Mouse (Mus musculus) liver, embryonic 12.5 days (tissue): ENCODE data around the gene H2al1m. TPM values are rescaled to one million over a fixed set of nuclear protein-coding genes. Genes with fewer than 3 reads are reported as not detected.
"Not testable (repeated sequence)": the region's sequence is repeated elsewhere in the genome, so short reads cannot be mapped to it uniquely, and the experiment has no call there.

Experiments
- ATAC-seq: fragments of 200-750 bp; cut with Nextera tagmentation; 2 replicates; pipeline ENCODE4 v1.8.0; 2017; ENCODE audit warnings: moderate number of reproducible peaks, mild to moderate bottlenecking, moderate library complexity
- H3K27ac ChIP-seq: fragments of 300-500 bp; sonication (generic); 2 replicates; pipeline ENCODE4 v1.5.1; 2016; ENCODE audit warnings: mild to moderate bottlenecking
- H3K27me3 ChIP-seq: fragments of 300-500 bp; sonication (generic); replicated peaks from 2 replicates; pipeline ENCODE4 v1.6.1; 2016; ENCODE audit warnings: mild to moderate bottlenecking, moderate library complexity
- H3K36me3 ChIP-seq: fragments of 300-500 bp; sonication (generic); 2 replicates; pipeline ENCODE4 v1.6.1; 2016; ENCODE audit warnings: mild to moderate bottlenecking, moderate library complexity
- H3K4me1 ChIP-seq: fragments of 300-500 bp; sonication (generic); 2 replicates; pipeline ENCODE4 v1.6.1; 2016
- H3K4me2 ChIP-seq: fragments of 300-500 bp; sonication (generic); 2 replicates; pipeline ENCODE4 v1.6.1; 2016; ENCODE audit warnings: mild to moderate bottlenecking, moderate library complexity
- H3K4me3 ChIP-seq: fragments of 300-500 bp; sonication (generic); 2 replicates; pipeline ENCODE4 v1.5.1; 2016; ENCODE audit warnings: mild to moderate bottlenecking, moderate library complexity
- H3K9ac ChIP-seq: fragments of 300-500 bp; sonication (generic); 2 replicates; pipeline ENCODE4 v1.6.1; 2016; ENCODE audit warnings: mild to moderate bottlenecking, moderate library complexity
- H3K9me3 ChIP-seq: fragments of 300-500 bp; sonication (generic); replicated peaks from 2 replicates; pipeline ENCODE4 v1.6.1; 2016; ENCODE audit warnings: mild to moderate bottlenecking, moderate library complexity
- WGBS: fragments of 180-500 bp; shearing (Covaris S2); methylation state at CpG from one replicate; pipeline ENCODE4 v1.1.7; 2016; ENCODE audit not compliant: insufficient replicate concordance; 5-methylcytosine and 5-hydroxymethylcytosine counted together
- polyA plus RNA-seq: library from polyadenylated mRNA; unstranded; fragments of >200 nt; fragmentation: Nextera tagmentation; extraction: Ambion mirVana; gene quantifications from 2 replicates; pipeline ENCODE4 v1.2.1, GENCODE M21; 2016

H2al1m gene
- polyA plus RNA-seq, 1 experiment from 2014 or later = 1.8 TPM

- H3K4me1 ChIP-seq, ATAC-seq, H3K36me3 ChIP-seq, H3K4me3 ChIP-seq, H3K9ac ChIP-seq, H3K27me3 ChIP-seq, H3K4me2 ChIP-seq, H3K27ac ChIP-seq, H3K9me3 ChIP-seq: not testable (repeated sequence)
- WGBS = 42% methylated on average over 2 of the region's 2 CpGs
Observed at GRCm38 (mm10) chrX:9333035-9333434, 49.5 kb downstream of the H2al1m start.

Other genes with a start within 250 kb of the H2al1m start
- gene Fthl17f, start 220.7 kb upstream of the H2al1m start, polyA plus RNA-seq = not detected in 2 replicates
- not detected in 2 replicates for gene 4930402K13Rik, start 179.2 kb upstream of the H2al1m start, polyA plus RNA-seq
- 0.23 and 0.52 TPM in 2 replicates for gene Lancl3, start 83.9 kb upstream of the H2al1m start, polyA plus RNA-seq
- 2.8 and 3.0 TPM in 2 replicates for gene Gm14862, start 26.9 kb upstream of the H2al1m start, polyA plus RNA-seq
- 32.7 and 34.8 TPM in 2 replicates for gene Xk, start 11.0 kb upstream of the H2al1m start, polyA plus RNA-seq
- gene H2al1k, start 66.9 kb downstream of the H2al1m start, polyA plus RNA-seq = not detected in 2 replicates
- 2.9 and 3.7 TPM in 2 replicates for gene Cybb, start 204.0 kb downstream of the H2al1m start, polyA plus RNA-seq